Mouse (Mus musculus): ENCODE measurements around the gene Fbn1.
A peak's percentile ranks its signal among the peaks of the same experiment; 100 is the strongest.

DNA sequence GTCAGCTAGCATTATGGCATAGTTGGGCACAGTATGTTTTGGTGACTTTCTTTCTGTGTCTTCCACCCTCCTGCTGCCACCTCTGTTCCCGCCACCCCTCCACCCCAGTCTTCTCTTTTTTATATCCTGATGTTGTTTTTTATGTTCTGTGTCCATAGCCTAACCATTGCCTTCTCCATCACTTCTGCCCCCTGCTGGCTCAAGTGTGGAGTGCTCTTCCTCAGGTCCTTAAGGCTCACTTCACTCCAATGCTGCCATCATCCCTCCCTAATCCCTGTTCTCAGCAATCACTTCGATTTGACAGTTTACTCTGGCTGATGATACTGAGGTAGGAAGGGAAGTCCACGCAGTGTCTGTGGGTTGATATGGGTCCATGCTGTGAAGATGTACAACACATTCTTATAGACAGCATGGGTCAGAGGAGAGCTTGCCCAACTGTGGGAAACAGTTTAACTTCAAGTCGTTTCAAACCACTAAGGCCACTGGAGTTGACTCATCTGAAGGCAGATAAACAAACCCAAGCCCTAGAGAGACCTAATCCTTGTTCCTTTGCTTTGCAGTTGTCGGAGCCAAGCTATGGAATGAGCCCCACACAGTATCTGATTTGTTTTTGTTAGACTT is 203.9 kb downstream of the Fbn1 start:
- no peak for TF ChIP-seq E2F4 (IDR thresholded peaks at IDR 0.05; ENCODE audit: insufficient replicate concordance, low read depth, low read length)
- TF ChIP-seq IRF4 (IDR thresholded peaks at IDR 0.05; ENCODE audit: low read depth, low read length), result no peak
- no peak for TF ChIP-seq MAFK (IDR thresholded peaks at IDR 0.05; ENCODE audit: insufficient replicate concordance, low read length)
- TF ChIP-seq POLR2A (IDR thresholded peaks at IDR 0.05; ENCODE audit: low read depth, low read length), result no peak
- no peak for TF ChIP-seq TBP (conservative IDR thresholded peaks at IDR 0.05; ENCODE audit: low read depth, low read length)
- TF ChIP-seq CTCF (conservative IDR thresholded peaks at IDR 0.05 in 1 of 2, IDR thresholded peaks at IDR 0.05 in 1 of 2; ENCODE audit: low read depth in 2 of 2, low read length in 2 of 2), result peak; percentile 26 to 62; a peak in 2 of 4 replicates
- no peak for TF ChIP-seq EP300 (IDR thresholded peaks at IDR 0.05; ENCODE audit: low read length)
- no peak for TF ChIP-seq MYC (IDR thresholded peaks at IDR 0.05; ENCODE audit: low read depth, low read length)
